ENCODE assay signal across 8 mouse cellular contexts in the genomic region with DNA sequence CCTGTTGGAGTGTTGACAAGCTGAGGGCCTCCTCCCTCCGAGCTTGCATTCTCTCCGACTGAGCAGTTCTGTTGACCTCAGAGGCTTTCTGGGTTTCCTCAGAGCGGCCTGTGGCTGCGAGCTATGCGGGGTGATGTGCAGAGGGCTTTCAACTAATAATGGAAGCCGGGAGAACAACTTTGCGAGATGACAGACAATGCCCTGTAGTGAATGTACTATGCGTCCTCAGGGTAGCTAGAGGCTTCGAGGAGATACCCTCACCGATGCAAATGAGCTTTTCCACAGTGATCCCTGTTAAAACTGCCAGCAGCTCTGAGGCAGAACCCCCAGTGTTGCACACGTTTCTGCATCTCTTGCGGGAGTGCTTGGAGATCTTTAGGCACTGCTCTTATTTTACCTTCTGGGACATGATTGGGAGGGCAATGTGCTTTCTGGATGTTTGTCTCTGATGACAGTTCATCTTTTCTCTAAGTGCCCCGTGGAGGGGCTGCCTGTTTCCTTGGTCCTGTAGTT. TPM values are rescaled to one million over a fixed set of nuclear protein-coding genes. Genes with fewer than 3 reads are reported as not detected.
DNase-seq lines count a peak whose midpoint lies in the region; ATAC-seq and TF ChIP-seq lines count a peak whose summit lies in the region.

No protein-coding gene starts in this region.

- peak overlapping the region; percentile 84 for H3K4me2 ChIP-seq in liver, embryonic 12.5 days

- no peak for TF ChIP-seq CTCF in cerebellum, adult 2 months (IDR thresholded peaks at IDR 0.05; ENCODE audit: borderline replicate concordance, insufficient read depth, low read depth, low read length)
- no peak for TF ChIP-seq CTCF in thymus, adult 2 months (IDR thresholded peaks at IDR 0.05; ENCODE audit: borderline replicate concordance, control insufficient read depth, extremely low read depth, insufficient read depth, low read length, poor library complexity)

- peaks cover 28% of the 10 kb centered on the region for H3K36me3 ChIP-seq in thymus, adult 2 months (ENCODE audit: control insufficient read depth, insufficient read depth, low read length)
- peaks cover 30% of the 10 kb centered on the region for H3K36me3 ChIP-seq in liver, embryonic 12.5 days

- TF ChIP-seq POLR2A in cerebellum, adult 2 months (IDR thresholded peaks at IDR 0.05; ENCODE audit: borderline replicate concordance, insufficient read depth, low read length) = no peak
- TF ChIP-seq POLR2A in thymus, adult 2 months (IDR thresholded peaks at IDR 0.05; ENCODE audit: control insufficient read depth, extremely low read depth, insufficient read depth, low read length, poor library complexity) = no peak

- WGBS in cerebellum, adult 2 months = 1% methylated on average over 13 of the region's 13 CpGs
- 2% methylated on average over 13 of the region's 13 CpGs for WGBS in thymus, adult 2 months
- under 1% methylated on average over 13 of the region's 13 CpGs for WGBS in liver, embryonic 12.5 days (ENCODE audit: insufficient replicate concordance)

- no peaks in the 10 kb centered on the region for H3K9me3 ChIP-seq in liver, embryonic 12.5 days (replicated peaks)

- H3K9ac ChIP-seq in liver, embryonic 12.5 days = peak overlapping the region; percentile 97

- 0 out of 2 replicates have a peak, but pooled peaks have one; percentile 2 for ATAC-seq in liver, embryonic 12.5 days

- H3K4me1 ChIP-seq in cerebellum, adult 2 months (ENCODE audit: control insufficient read depth, insufficient read depth, low read length) = no peaks in the 10 kb centered on the region; the same call in 1 of the 2 replicates
- peaks cover 8% of the 10 kb centered on the region for H3K4me1 ChIP-seq in thymus, adult 2 months (replicated peaks; ENCODE audit: control insufficient read depth, insufficient read depth, low read length)
- peaks cover 15% of the 10 kb centered on the region for H3K4me1 ChIP-seq in liver, embryonic 12.5 days

- no peaks in the 10 kb centered on the region for H3K27me3 ChIP-seq in cerebellum, adult 2 months (ENCODE audit: control insufficient read depth, insufficient read depth, low read length)
- H3K27me3 ChIP-seq in thymus, adult 2 months (ENCODE audit: control insufficient read depth, insufficient read depth, low read length) = no peaks in the 10 kb centered on the region
- H3K27me3 ChIP-seq in liver, embryonic 12.5 days (replicated peaks) = no peaks in the 10 kb centered on the region

- no peak for DNase-seq in cerebellum, adult 2 months
- DNase-seq in cerebellum, postnatal 36 days = no peak
- DNase-seq in thymus, adult 2 months = no peak
- DNase-seq in thymus, postnatal 14 days = no peak
- DNase-seq in adrenal gland, postnatal 14 days = no peak
- DNase-seq in thymus, postnatal 36 days = no peak
- DNase-seq in layer of hippocampus, postnatal 14 days (ENCODE audit: low spot score in 2 of 2) = no peak

- peak overlapping the region; percentile 83 for H3K4me3 ChIP-seq in cerebellum, adult 2 months (replicated peaks; ENCODE audit: insufficient read depth, low read depth, low read length)
- peak overlapping the region; percentile 89 for H3K4me3 ChIP-seq in thymus, adult 2 months (ENCODE audit: control insufficient read depth, insufficient read depth, low read length)
- H3K4me3 ChIP-seq in liver, embryonic 12.5 days = peak overlapping the region; percentile 100

- no peak overlapping the region for H3K27ac ChIP-seq in cerebellum, adult 2 months (ENCODE audit: insufficient read depth, low read length)
- H3K27ac ChIP-seq in thymus, adult 2 months (ENCODE audit: control insufficient read depth, insufficient read depth, low read length) = peak overlapping the region; percentile 29; the same call in 1 of the 2 replicates
- peak overlapping the region; percentile 96 for H3K27ac ChIP-seq in liver, embryonic 12.5 days

RNA-seq across cellular contexts. Expression of a gene that starts 0.5 kb away (rescaled TPM):
- 0.48 TPM in 1 of 2 replicates, not detected in the other for polyA plus RNA-seq in cerebellum, adult 2 months (2012; rRNA removed)
- 0.29 and 0.69 TPM in 2 replicates for polyA plus RNA-seq in thymus, adult 2 months (2012; rRNA removed)
- not detected in 2 replicates for polyA plus RNA-seq in liver, embryonic 12.5 days (2016; fragmentation: Nextera tagmentation; extraction: Ambion mirVana)
- not detected in 2 replicates for total RNA-seq in adrenal gland, postnatal 14 days (2021)
- not detected for total RNA-seq in layer of hippocampus, postnatal 14 days (2021)

RNA-seq across cellular contexts. Expression of a gene that starts 0.9 kb away (rescaled TPM):
- polyA plus RNA-seq in cerebellum, adult 2 months (2012; rRNA removed) = 143 and 148 TPM in 2 replicates
- polyA plus RNA-seq in thymus, adult 2 months (2012; rRNA removed) = 261 and 301 TPM in 2 replicates
- polyA plus RNA-seq in liver, embryonic 12.5 days (2016; fragmentation: Nextera tagmentation; extraction: Ambion mirVana) = 60.1 and 64.8 TPM in 2 replicates
- total RNA-seq in adrenal gland, postnatal 14 days (2021) = 79.7 and 87.7 TPM in 2 replicates
- 10 to 100 TPM; 77.7 to 79.7 TPM for total RNA-seq in layer of hippocampus, postnatal 14 days (2021)

RNA-seq across cellular contexts. Expression of a gene that starts 9.9 kb away (rescaled TPM):
- 4.3 and 5.2 TPM in 2 replicates for polyA plus RNA-seq in cerebellum, adult 2 months (2012; rRNA removed)
- polyA plus RNA-seq in thymus, adult 2 months (2012; rRNA removed) = 48.1 and 56.2 TPM in 2 replicates
- polyA plus RNA-seq in liver, embryonic 12.5 days (2016; fragmentation: Nextera tagmentation; extraction: Ambion mirVana) = 4.6 and 6.1 TPM in 2 replicates
- total RNA-seq in adrenal gland, postnatal 14 days (2021) = 2.7 and 4.8 TPM in 2 replicates
- 1 to 10 TPM; 1.3 to 1.9 TPM for total RNA-seq in layer of hippocampus, postnatal 14 days (2021)

RNA-seq across cellular contexts. Expression of a gene that starts 21.1 kb away (rescaled TPM):
- polyA plus RNA-seq in cerebellum, adult 2 months (2012; rRNA removed) = 83.9 and 84.1 TPM in 2 replicates
- 122 and 168 TPM in 2 replicates for polyA plus RNA-seq in thymus, adult 2 months (2012; rRNA removed)
- polyA plus RNA-seq in liver, embryonic 12.5 days (2016; fragmentation: Nextera tagmentation; extraction: Ambion mirVana) = 195 and 204 TPM in 2 replicates
- 117 and 121 TPM in 2 replicates for total RNA-seq in adrenal gland, postnatal 14 days (2021)
- total RNA-seq in layer of hippocampus, postnatal 14 days (2021) = 10 to 100 TPM; 84.9 to 85.7 TPM

RNA-seq across cellular contexts. Expression of a gene that starts 39.5 kb away (rescaled TPM):
- 44.5 and 45.4 TPM in 2 replicates for polyA plus RNA-seq in cerebellum, adult 2 months (2012; rRNA removed)
- 88.5 and 90.3 TPM in 2 replicates for polyA plus RNA-seq in thymus, adult 2 months (2012; rRNA removed)
- 4.5 and 7.2 TPM in 2 replicates for polyA plus RNA-seq in liver, embryonic 12.5 days (2016; fragmentation: Nextera tagmentation; extraction: Ambion mirVana)
- 25.8 and 27.9 TPM in 2 replicates for total RNA-seq in adrenal gland, postnatal 14 days (2021)
- 10 to 100 TPM; 25.5 to 31.3 TPM for total RNA-seq in layer of hippocampus, postnatal 14 days (2021)
